Mouse (Mus musculus): ENCODE results near the gene Ppp1r11. TPM values are rescaled to one million over a fixed set of nuclear protein-coding genes. Genes with fewer than 3 reads are reported as not detected.
A peak's percentile ranks its signal among the peaks of the same experiment; 100 is the strongest.

The Ppp1r11 gene
- polyA plus RNA-seq, 2 experiments: 30.4 to 43.0 TPM

DNA sequence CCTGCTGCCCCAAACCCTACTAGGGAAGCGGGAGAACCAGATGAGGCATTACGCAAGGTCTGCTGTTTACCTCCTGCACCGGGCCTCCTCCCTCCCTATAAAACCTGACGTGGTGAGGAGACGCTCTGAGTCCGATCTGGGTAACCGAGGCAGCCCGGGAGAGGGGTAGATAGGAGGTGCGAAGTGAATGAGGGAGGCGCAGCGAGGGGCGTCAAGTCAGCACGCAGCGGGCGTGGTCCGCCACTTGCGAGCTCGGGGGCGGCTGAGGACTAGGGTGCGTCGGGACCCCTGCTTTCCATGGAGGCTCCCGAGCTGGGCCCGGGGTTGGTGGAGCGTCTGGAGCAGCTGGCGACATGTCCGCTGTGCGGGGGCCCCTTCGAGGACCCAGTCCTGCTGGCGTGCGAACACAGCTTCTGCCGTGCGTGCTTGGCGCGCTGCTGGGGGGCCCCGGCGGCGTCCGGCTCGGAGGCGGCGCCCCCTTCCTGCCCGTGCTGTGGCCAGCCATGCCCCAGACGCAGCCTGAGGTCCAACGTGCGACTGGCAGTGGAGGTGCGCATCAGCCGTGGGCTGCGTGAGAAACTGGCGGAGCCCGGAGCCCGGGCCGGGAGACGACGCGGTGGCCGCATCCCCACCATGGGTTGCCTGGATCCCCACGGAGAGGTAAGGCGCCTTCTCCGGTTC is 8.6 kb downstream of the Ppp1r11 start, which contains the start of gene Rnf39:
Gene Rnf39 (plus strand): TSS at position 128 of the 681 bp plus-strand sequence.
- Histone ChIP-seq H3K27ac (no peak within 1 kb of the TSS), H3K9me3 (ENCODE audit: control insufficient read depth, low read length) (no peaks in the 10 kb centered on the region), H3K4me3 (ENCODE audit: insufficient read depth in 1 of 2, low read depth in 2 of 2, low read length in 2 of 2) (peak within 1 kb of the TSS in 1 of 2 experiments; percentile 27; a peak in 2 of 4 replicates), H3K4me1 (replicated peaks; ENCODE audit: control insufficient read depth in 2 of 2, insufficient read depth in 2 of 2, low read length in 1 of 2) (0 out of 4 replicates have a peak, but pooled peaks cover 0 to 4% of the 10 kb centered on the region in 2 experiments), H3K9ac (replicated peaks) (no peak within 1 kb of the TSS), H3K36me3 (replicated peaks; ENCODE audit: control insufficient read depth, insufficient read depth, low read depth) (no peaks in the 10 kb centered on the region), H3K27me3 (ENCODE audit: control insufficient read depth, insufficient read depth, low read length) (peaks cover 62% of the 10 kb centered on the region), H3K4me2 (ENCODE audit: low read depth) (peak within 1 kb of the TSS; percentile 39)
- DNase-seq (ENCODE audit: low read depth in 3 of 3, low spot score in 3 of 3) (no peak), ATAC-seq (ENCODE audit: insufficient read depth) (no peak)
- WGBS (ENCODE audit: insufficient replicate concordance): 2% methylated on average over 59 of the region's 59 CpGs
- no peak for TF ChIP-seq EP300 (IDR thresholded peaks at IDR 0.05; ENCODE audit: low read depth)
- TF ChIP-seq CTCF (IDR thresholded peaks at IDR 0.05; ENCODE audit: low read depth): no peak

DNA sequence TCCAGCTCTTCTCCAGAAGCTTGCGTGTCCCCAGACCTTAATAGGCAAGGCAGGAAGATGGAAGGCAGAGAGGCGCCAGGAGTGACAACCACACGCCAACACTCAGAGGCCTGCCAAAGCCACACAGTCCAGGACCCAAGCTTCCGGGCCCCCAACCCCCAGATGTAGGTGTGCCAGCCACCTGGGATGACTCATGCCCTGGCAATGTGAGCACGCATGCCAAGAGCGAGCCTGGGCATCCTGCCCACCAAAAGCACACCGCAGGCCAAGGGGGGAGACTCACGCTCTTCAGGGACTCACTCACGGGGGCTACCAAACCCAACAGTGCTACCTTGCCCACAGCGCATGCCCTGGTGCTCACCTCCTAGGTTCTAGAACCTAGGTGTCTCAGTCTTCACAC is 9.2 kb downstream of the Ppp1r11 start:
- DNase-seq (ENCODE audit: low read depth in 3 of 3, low spot score in 3 of 3): no peak
- no peak overlapping the region for H3K9ac ChIP-seq (replicated peaks)
- no peaks in the 10 kb centered on the region for H3K9me3 ChIP-seq (ENCODE audit: control insufficient read depth, low read length)
- peaks cover 57% of the 10 kb centered on the region for H3K27me3 ChIP-seq (ENCODE audit: control insufficient read depth, insufficient read depth, low read length)
- H3K4me3 ChIP-seq (ENCODE audit: insufficient read depth in 1 of 2, low read depth in 2 of 2, low read length in 2 of 2): no peak overlapping the region
- H3K4me1 ChIP-seq (replicated peaks; ENCODE audit: control insufficient read depth in 2 of 2, insufficient read depth in 2 of 2, low read length in 1 of 2): no peaks in the 10 kb centered on the region
- ATAC-seq (ENCODE audit: insufficient read depth): no peak
- no peak overlapping the region for H3K27ac ChIP-seq
- 39% methylated on average over 10 of the region's 10 CpGs for WGBS (ENCODE audit: insufficient replicate concordance)
- H3K36me3 ChIP-seq (replicated peaks; ENCODE audit: control insufficient read depth, insufficient read depth, low read depth): no peaks in the 10 kb centered on the region
- H3K4me2 ChIP-seq (ENCODE audit: low read depth): no peak overlapping the region
- no peak for TF ChIP-seq CTCF (IDR thresholded peaks at IDR 0.05; ENCODE audit: low read depth)
- no peak for TF ChIP-seq EP300 (IDR thresholded peaks at IDR 0.05; ENCODE audit: low read depth)

DNA sequence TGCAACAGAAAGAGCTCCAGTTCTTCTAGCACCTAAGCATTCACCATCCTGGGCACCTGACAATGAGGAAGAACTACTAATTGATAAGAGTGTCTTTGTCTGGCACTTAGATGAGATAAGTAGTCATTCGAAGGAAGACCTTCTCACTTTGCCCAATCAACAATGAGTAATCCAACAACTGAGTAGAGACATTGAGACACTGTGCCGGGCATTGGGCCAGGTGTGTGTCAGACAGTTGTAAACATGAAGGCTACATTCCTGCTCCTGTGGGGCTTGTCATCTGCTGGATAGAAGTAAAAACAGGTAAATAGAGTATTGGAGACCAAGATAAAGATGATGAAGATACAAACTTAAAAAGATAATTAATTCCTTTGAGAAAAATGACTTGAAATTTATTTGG is 13.5 kb downstream of the Ppp1r11 start:
- Histone ChIP-seq H3K27ac (no peak overlapping the region), H3K27me3 (ENCODE audit: control insufficient read depth, insufficient read depth, low read length) (peaks cover 16% of the 10 kb centered on the region), H3K9me3 (ENCODE audit: control insufficient read depth, low read length) (no peaks in the 10 kb centered on the region), H3K4me3 (ENCODE audit: insufficient read depth in 1 of 2, low read depth in 2 of 2, low read length in 2 of 2) (no peak overlapping the region), H3K9ac (replicated peaks) (no peak overlapping the region), H3K36me3 (replicated peaks; ENCODE audit: control insufficient read depth, insufficient read depth, low read depth) (no peaks in the 10 kb centered on the region), H3K4me1 (replicated peaks; ENCODE audit: control insufficient read depth in 2 of 2, insufficient read depth in 2 of 2, low read length in 1 of 2) (no peaks in the 10 kb centered on the region), H3K4me2 (ENCODE audit: low read depth) (no peak overlapping the region)
- no peak for TF ChIP-seq CTCF (IDR thresholded peaks at IDR 0.05; ENCODE audit: low read depth)
- no peak for TF ChIP-seq EP300 (IDR thresholded peaks at IDR 0.05; ENCODE audit: low read depth)
- ATAC-seq (ENCODE audit: insufficient read depth): no peak
- no peak for DNase-seq (ENCODE audit: low read depth in 3 of 3, low spot score in 3 of 3)
- 46% methylated on average over 2 of the region's 2 CpGs for WGBS (ENCODE audit: insufficient replicate concordance)

DNA sequence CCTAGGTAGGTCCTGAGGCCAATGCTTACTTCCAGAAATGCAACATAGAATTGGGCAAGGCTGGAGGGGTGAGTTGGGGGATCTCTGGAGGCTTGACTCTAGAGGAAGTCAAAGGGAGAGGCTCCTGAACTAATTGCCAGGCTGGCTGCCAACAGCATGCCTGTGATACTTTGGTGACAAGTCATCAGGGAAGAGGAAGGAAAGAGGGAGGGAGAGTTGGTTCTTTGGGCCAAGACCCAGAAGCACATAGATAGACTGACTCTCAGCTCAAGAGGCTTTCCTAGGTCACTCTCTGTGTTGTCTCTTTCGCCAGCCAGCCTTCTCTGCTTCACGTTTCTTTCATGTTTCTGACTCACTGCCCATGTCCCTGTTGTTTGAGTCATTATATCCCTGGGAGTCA is 19.7 kb downstream of the Ppp1r11 start:
- Histone ChIP-seq H3K27me3 (ENCODE audit: control insufficient read depth, insufficient read depth, low read length) (no peaks in the 10 kb centered on the region), H3K9me3 (ENCODE audit: control insufficient read depth, low read length) (no peaks in the 10 kb centered on the region), H3K4me3 (ENCODE audit: insufficient read depth in 1 of 2, low read depth in 2 of 2, low read length in 2 of 2) (no peak overlapping the region), H3K4me2 (ENCODE audit: low read depth) (no peak overlapping the region), H3K36me3 (replicated peaks; ENCODE audit: control insufficient read depth, insufficient read depth, low read depth) (no peaks in the 10 kb centered on the region), H3K4me1 (replicated peaks; ENCODE audit: control insufficient read depth in 2 of 2, insufficient read depth in 2 of 2, low read length in 1 of 2) (no peaks in the 10 kb centered on the region), H3K9ac (replicated peaks) (no peak overlapping the region), H3K27ac (no peak overlapping the region)
- ATAC-seq (ENCODE audit: insufficient read depth): no peak
- no peak for DNase-seq (ENCODE audit: low read depth in 3 of 3, low spot score in 3 of 3)
- no peak for TF ChIP-seq CTCF (IDR thresholded peaks at IDR 0.05; ENCODE audit: low read depth)
- TF ChIP-seq EP300 (IDR thresholded peaks at IDR 0.05; ENCODE audit: low read depth): no peak
- WGBS (ENCODE audit: insufficient replicate concordance): 26% methylated on average over 2 of the region's 2 CpGs

DNA sequence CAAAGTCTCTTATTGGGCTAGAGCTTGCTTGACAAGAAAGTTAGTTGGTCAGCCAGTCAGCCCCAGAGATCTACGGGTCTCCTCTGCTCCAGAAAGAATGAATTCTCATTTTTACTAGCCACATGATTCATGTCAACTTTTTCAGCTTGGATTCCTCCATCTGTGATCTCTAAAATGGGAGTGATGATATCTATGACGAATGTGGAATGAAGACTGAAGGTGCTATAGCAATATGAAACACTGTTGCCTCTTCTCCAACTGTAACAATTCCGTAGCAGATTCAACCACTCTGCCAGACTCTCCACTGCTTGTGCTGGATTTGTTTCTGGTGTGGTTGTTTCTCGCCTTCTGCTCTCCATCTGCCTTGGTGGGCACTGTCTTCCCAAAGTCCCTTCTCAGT is 20.4 kb downstream of the Ppp1r11 start:
- DNase-seq (ENCODE audit: low read depth in 3 of 3, low spot score in 3 of 3) (no peak), ATAC-seq (ENCODE audit: insufficient read depth) (no peak)
- Histone ChIP-seq H3K9ac (replicated peaks) (no peak overlapping the region), H3K9me3 (ENCODE audit: control insufficient read depth, low read length) (no peaks in the 10 kb centered on the region), H3K4me1 (replicated peaks; ENCODE audit: control insufficient read depth in 2 of 2, insufficient read depth in 2 of 2, low read length in 1 of 2) (no peaks in the 10 kb centered on the region), H3K27ac (no peak overlapping the region), H3K4me3 (ENCODE audit: insufficient read depth in 1 of 2, low read depth in 2 of 2, low read length in 2 of 2) (no peak overlapping the region), H3K4me2 (ENCODE audit: low read depth) (no peak overlapping the region), H3K27me3 (ENCODE audit: control insufficient read depth, insufficient read depth, low read length) (no peaks in the 10 kb centered on the region), H3K36me3 (replicated peaks; ENCODE audit: control insufficient read depth, insufficient read depth, low read depth) (no peaks in the 10 kb centered on the region)
- 49% methylated on average over 4 of the region's 4 CpGs for WGBS (ENCODE audit: insufficient replicate concordance)
- TF ChIP-seq CTCF (IDR thresholded peaks at IDR 0.05; ENCODE audit: low read depth): no peak
- no peak for TF ChIP-seq EP300 (IDR thresholded peaks at IDR 0.05; ENCODE audit: low read depth)

All from liver, embryonic 14.5 days (tissue).